Mouse (Mus musculus): ENCODE data around the gene Slc2a5.

Slc2a5 gene

DNA sequence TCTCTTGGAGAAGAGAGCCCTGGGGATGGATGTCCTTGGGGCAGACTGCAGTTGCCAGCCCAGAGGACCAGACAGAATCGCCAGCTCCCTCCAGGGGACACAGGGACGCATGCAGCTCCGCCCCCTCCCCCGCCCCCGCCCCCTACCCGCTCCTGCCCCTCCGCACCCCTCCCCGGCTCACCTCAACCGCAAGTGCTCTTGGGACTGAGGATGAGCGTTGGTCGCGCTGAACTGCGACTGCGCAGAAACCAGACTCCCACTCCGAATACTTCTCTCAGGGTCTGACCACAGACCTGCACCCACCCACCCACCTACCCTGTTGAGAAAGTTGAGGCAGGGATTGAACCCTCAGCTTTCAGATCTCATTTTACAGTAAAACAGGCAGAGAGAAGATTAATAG lies at the start of gene Slc2a5:
TSS of gene Slc2a5 (plus strand) at position 229 of the 400 bp plus-strand sequence.
- no peak for DNase-seq (ENCODE audit: low read depth, low spot score)

DNA sequence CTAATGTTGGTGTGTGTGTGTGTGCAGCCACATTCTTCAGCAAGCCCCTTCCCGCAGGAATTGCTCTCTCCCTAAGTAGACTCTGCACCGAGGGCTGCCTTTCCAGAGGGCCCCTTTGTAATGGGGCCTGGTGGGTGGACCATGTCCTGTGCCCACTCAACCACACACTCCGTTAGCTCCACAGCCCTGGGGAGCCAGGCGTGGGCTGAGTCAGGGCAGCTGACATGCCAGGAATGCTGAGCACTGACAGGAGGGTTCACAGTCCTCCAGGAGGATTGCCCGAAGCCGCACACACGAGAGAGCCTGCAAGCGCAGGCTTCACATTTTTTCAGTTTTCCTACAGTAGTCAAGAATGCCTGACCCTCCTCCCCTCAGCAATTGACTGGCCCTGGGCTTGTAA lies 48.9 kb upstream of the Slc2a5 start:
- no peak for DNase-seq (ENCODE audit: low read depth, low spot score)

DNA sequence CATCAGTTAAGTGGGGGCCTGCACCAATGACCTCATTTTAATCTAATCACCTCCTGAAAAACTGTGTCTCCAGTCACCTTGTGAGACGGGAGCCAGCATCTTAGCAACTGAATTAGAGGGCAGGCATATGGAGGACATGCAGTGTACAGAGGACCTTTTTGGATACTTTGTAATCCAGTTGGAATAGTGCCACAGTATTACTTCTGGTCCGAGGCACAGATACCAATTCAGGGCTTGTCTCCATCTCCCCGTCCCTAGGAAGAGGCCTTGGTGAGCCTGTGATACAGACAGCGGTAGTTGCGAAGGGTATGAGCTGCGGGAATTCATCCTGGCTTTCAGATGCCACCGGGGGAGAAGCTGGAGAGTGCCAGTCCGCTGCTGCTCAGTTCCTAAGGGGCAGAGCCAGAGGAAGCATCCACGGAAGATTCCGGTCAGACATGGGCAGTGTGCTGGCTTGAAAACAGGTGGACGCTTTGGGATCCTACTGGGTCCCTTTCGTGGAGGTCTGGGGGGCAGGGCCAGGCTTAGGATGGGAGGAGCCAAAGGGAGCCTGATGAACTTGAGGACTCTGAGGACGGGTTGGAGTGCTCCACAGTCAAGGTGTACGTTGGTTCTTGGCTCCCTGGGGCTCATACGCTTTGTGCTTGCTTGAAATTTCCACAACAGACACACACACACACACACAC lies 46.5 kb upstream of the Slc2a5 start:
- DNase-seq (ENCODE audit: low read depth, low spot score), result no peak

DNA sequence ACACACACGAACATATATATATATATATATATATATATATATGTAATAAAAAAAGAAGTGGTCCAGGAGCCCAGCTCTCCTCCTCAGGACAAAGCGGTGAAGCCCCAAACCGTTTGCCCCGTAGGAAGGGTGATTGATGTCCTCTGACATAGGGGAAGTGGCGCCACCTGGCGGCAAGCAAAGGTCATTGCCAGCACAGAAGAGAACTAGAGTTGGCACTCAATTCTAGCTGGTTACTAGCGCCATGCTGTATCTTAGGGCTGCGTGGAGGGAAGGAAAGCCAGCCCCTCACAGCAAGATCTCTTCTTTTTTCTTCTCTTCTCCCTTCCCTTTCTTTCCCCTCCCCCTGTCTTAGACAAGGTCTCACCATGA lies 46.0 kb upstream of the Slc2a5 start:
- DNase-seq (ENCODE audit: low read depth, low spot score), result peak; percentile 50

DNA sequence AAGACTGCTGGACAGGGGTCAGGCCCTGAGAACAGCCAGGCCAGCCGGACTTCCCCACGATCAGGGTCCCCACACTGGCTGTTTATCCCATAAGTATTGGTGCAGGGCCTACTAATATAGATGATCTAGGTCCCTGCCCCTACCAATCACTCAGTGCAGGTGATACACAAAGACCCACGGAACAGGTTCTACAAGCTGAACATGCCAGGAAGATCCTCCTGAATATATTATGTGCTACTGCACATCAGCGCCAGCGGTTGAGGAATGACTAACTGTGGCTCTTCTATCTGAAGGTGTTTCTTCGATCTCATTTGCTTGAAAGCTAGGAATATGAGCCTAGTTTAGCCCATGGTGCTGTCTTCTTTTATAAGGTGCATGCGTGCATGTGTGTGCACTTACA lies 43.7 kb upstream of the Slc2a5 start:
- no peak for DNase-seq (ENCODE audit: low read depth, low spot score)

DNA sequence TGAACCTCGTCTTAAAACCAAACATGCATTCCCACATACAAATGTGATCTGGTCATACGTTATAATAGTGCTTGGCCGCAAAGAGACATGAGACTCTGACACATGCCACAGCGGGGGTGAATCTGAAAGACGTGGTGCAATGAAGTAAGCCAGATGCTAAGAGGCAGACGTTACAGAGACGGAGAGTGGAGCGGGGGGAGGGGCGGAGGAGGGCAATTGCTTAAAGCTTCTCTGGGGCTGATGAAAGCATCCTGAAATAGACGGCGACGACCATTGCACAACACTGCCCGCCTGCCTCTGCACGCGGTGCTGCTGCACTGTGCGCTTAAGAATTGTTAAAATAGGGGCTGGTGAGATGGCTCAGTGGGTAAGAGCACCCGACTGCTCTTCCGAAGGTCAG lies 42.9 kb upstream of the Slc2a5 start:
- no peak for DNase-seq (ENCODE audit: low read depth, low spot score)

DNA sequence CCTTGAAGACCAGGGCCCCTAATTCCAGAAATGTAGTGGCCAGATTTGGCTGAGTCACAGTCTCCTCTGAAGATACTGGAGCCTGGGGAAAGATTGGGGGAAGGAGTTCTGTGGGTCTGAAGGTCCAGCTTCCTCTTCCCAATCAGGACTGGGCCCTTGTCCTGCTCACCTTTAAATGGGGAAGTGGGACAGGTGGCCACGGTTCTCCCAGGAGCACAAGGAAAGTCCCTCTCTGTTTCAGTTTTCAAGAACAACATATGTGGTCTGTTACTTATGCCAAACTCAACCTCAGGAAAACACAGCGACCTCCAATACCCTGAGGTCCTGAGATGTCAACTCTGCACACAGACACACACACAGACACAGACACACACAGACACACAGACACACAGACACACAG lies 40.4 kb upstream of the Slc2a5 start:
- no peak for DNase-seq (ENCODE audit: low read depth, low spot score)

DNA sequence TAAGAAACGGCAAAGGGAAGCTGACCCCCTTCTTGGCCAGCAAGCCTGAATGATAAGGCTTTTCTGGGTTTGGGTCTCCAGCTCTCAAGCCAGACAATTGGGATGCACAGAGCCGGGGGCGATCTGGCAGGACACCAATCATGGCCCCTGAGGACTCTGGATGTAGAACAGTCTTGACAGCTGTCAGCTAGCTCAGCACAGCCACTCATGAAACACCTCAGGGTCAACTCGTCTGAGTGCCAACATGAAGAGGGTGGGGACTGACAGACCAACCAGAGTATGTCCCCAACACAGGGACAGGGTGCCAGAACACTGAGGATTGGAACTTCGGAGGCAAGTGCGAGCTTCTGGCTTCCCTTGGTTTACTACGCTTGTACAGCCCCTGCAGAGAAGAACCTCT lies 39.8 kb upstream of the Slc2a5 start:
- DNase-seq (ENCODE audit: low read depth, low spot score), result no peak

DNA sequence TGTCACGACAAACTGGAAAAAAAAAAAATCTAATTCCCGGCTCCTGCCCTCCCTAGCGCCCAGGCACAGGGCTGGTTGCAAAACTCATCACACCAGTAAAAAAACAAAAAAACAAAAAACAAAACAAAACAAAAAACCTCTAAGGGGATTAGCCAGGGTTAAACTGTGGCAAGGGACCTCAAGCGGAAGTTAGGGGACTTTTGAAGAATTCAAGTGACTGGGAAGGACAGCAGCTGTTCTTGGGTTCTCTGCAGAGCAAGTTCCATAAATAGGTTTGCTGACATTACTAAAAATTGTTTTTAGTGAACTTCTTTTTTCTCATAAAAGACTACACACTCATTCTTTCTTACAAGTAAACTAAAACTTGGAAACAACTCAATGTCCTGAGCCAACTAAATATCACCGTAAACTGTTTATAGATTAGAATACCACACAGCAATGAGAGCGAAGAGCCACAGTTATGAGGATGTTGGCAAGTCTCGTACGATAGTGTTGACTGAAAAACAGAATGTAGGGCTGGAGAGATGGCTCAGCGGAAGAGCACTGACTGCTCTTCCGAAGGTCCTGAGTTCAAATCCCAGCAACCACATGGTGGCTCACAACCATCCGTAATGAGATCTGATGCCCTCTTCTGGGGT lies 38.6 kb upstream of the Slc2a5 start:
- DNase-seq (ENCODE audit: low read depth, low spot score), result no peak

DNA sequence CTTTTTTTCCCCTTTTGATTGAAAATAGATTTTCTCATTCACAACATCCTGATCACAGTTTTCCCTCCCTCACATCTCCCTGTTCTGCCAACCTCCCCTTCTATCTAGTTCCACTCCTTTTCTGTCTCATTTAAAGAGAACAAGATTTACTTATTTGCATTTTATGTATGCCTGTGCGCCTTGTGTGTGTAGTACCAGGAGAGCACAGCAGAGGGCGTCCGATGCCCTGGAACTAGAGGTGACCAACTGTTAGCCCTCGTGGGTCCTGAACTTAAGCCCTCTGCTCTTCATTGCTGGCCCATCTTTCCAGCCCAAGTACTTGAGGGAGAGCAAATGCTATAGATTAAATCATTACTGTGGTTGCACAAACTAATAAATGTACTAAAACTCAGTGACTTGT lies 33.7 kb upstream of the Slc2a5 start:
- no peak for DNase-seq (ENCODE audit: low read depth, low spot score)

DNA sequence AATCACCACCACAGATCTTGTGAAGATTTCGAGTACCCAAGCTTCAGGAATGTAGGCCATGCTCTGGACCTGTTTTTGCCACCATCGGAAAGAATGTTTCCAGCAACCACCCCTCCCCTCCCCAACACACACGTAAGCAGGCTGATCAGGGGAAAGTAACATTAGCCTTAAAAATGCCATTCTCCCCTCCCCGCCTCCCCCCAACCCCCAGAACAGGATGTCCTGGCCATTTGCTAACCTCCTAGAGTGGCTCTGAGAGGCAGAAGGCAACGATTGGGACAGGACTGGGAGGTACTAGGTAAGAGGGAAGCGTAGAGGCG lies 32.3 kb upstream of the Slc2a5 start:
- no peak for DNase-seq (ENCODE audit: low read depth, low spot score)

DNA sequence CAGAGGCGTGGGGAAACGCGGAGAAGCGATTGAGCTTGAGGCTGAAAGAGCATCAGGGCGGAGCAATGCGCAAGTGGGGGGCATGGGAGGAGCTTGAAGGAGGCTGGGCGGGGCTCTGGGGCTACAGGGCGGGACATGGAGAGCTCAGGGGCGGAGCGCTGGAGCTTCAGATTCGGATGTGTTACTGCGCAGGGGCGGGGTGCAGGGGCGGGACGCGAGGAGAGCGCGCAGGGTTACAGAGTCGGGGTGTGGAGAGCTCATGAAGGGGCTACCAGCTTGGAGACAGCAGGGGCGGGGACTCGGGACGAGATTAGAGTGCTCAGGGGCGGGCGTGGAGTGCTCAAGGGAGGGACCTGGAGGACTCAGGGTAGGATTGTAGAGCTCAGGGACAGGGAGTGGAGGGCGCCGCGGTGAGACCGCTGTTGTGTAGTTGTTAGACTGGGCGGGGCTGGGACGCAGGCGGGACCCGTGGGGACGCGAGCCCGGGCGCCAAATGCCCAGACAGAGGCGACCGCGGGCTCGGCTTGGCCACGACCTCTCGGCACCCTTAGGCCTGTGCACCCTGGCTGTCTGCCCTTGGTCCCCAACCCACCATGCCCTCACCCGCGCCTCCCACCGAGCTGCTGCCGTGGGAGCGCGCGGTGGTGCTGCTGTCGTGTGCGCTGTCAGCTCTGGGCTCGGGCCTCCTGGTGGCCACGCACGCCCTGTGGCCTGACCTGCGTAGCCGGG lies 31.8 kb upstream of the Slc2a5 start, which contains the start of gene Gpr157:
TSS of gene Gpr157 (plus strand) at position 205 of the 729 bp plus-strand sequence.
- peak; percentile 93 for DNase-seq (ENCODE audit: low read depth, low spot score)

DNA sequence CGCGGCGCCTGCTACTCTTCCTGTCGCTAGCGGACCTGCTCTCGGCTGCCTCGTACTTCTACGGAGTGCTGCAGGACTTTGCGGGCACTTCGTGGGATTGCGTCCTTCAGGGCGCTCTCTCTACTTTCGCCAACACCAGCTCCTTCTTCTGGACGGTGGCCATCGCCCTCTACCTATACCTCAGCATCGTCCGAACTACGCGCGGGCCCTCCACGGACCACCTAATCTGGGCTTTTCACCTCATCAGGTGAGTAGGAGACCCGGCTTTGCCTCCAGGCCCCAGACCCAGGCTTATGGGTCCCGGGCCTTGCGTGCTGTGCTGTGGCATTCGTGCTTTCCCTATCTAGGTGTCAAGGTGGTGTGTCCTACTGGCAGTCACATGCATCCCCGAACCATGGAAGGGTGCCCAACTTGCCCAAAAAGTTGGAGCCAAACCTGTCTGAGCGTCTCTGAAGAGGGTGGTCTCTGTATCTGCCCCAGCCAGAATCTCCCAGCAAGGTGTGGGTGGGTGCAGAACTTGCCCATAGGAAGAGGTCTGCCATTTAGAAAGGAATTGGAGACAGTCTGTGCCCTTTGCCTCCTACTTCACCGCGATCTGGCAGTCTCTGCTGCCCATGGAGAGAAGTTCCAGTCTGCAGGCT lies 31.1 kb upstream of the Slc2a5 start:
- peak; percentile 44 for DNase-seq (ENCODE audit: low read depth, low spot score)

DNA sequence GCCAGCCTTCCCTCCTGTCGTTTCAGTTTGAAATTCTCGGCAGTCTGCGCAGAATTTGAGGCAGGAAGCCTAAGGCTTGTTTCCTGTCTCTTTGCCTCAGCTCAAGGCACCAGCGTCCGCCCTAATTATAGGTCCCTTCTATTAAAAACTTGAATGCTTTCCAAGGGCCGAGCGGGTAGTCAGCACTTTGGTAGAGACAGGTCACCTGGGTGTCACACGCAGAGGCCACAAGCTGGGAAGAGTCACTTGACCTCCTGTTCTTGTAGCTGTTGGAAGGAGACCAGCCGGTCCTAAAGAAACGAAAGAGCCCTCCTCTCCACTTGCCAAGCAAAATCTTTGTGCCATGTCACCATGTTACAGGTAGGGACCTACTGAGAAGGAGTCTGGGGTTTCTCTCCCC lies 30.0 kb upstream of the Slc2a5 start:
- DNase-seq (ENCODE audit: low read depth, low spot score), result peak; percentile 91

DNA sequence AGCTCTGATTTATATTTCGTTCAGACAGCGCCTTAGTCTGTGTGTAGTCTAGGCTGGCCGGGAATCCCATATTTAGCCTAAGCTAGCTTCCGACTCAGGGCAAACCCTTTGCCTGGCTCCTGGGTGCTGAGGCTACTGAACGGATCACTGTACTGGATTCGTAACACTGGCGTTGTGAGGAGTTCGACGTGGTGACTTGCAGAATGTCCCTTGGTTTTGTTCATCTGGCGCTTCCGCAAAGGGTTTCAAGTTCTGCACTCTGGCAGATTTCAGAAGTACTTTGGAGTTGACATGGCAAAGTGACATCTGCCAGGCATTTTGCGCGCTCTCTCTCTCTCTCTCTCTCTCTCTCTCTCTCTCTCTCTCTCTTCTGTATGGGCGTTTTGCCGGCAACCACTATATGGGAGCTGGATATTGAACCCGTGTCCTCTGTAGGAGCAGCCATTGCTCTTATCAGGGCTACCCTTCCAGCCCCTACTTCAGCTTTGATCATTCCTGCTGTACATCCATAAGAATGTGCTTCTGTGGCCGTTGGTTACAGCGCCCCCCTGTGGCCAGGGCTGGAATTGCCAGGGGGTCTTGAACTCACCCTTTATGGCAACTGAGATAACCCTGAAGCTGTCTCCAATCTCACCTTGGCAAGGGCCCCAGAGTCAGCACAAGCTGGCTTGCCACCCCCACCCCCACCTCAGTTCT lies 27.0 kb upstream of the Slc2a5 start:
- DNase-seq (ENCODE audit: low read depth, low spot score), result peak; percentile 52

DNA sequence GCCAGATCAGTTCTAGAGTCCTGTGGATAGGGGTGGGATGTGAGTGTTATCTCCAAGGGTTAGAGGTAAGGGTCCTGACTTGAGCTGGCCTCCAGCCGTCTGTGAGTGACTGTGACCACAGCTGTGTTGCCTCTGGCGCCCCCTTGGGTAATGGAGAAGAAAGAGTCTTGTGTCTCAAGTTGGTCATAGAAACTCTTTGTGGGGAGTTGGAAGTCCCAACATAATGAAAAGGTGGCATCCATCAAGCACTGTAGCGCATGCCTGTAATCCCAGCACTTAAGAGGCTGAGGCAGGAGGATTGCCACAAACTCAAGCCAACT lies 26.5 kb upstream of the Slc2a5 start:
- no peak for DNase-seq (ENCODE audit: low read depth, low spot score)

DNA sequence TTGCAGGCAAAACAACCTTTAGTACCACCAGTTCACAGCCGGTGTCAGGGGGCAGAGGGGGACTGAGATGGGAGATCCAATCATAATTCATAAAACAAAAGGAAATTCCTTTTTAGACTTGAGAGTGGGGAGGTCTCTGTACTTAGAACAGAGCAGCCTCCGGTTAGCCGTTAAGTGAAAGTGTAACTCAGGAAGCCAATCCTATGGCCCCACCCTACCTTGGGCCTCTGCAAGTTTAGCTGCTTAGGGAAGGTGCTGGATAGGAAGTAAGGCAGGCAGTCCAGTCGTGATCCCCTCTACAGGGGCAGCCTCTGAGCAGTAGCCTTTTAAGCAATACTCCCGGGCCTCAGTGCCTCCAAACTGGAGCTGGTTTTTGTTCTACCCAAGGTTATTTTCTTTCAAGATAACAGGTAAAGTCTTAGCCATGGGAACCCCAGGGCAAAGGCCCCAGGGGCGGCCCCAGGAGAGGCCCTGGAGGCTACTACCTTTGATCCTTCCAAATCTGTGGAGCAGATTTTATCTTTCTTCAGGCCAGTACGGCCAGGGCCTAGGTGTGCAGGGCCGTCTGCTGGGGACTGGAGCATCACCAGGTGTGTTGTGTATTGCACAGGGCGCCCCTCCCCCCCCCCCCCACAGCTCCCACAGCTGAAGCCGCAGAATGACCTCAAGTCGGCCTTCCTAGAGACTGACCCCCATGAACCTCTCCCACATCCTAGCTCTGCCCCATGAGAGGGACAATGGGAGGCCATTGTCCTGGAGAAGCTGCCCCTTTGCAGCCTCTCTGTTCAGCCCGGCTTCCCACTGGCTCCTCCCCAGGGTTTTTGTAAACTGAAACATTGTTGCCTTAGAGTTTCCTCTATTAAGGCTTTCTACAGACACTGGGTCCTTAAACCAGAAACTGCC lies 25.3 kb upstream of the Slc2a5 start:
- no peak for DNase-seq (ENCODE audit: low read depth, low spot score)

DNA sequence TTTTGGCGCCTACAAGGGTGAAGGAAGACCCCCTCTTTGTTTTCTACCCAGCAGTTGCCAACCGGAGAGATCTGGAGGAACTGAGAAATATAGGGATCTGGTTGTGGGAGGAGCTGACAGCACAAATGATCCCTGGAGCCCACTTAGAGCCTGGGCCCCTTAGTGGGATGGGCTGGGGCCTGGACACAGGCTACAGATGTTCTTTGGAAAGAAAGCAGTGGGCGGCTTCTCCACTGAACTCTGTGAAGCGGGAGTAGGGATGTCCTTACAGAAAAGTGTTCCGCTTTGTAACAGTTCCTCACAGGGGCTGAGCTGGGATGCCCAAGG lies 24.7 kb upstream of the Slc2a5 start:
- no peak for DNase-seq (ENCODE audit: low read depth, low spot score)

DNA sequence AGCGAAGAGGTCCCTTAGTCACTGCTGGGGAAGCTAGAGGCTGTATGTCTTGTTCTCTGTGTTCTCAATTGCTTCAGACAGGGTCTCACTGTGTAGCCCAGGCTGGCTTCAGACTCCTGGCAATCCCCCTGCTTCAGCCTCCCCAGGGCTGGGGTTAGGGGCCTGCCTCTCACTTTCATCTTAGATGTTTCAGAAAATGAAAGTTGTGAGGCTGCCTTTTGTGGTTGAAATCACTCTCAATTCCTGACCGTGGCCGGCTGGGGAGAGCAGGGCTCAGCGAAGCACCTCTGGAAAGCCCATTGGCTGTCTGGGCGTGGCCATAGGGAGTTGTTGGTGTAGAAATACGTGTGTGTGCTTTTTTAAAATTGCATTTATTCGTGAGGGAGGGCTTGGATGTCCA lies 22.8 kb upstream of the Slc2a5 start:
- DNase-seq (ENCODE audit: low read depth, low spot score), result no peak

DNA sequence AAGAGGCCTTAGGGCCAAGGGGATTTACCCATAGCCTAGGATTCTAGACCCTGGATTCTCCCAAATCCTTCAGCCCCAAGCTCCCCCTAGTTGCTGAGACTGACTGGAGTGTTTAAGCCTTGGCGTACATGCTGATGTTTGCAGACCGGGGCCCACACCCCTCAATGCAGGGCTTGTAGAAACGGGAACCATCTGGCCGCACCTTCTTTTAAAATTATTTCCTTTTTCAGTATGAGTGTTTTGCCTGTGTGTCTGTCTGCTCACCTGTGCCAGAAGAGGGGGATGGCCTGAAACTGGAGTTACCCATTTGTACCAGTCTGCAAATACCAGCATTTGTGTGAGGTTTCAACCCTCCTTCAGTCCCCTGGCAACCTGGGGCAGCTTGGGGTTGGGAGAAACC lies 21.2 kb upstream of the Slc2a5 start:
- DNase-seq (ENCODE audit: low read depth, low spot score), result no peak

DNA sequence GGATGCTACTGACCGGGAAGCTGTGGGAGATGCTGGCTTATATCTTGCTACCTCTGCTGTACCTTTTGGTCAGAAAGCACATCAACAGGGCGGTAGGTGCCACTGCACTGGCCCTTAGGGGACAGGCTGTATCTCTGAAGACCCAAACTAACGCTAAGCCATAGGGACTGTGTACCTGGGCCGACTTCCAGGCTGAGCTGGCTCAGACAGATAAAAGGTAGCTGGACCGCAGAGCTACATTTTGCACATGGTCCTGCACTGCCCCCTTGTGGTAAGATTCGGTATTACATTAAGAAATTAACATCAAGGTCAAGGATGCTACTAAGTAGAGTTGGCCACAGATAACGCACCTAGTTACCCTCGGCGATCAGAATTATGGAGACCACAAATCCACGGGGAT lies 20.2 kb upstream of the Slc2a5 start:
- peak; percentile 83 for DNase-seq (ENCODE audit: low read depth, low spot score)

Measured in skeletal muscle tissue, adult 2 months (tissue).